20 mouse cellular contexts compared by ENCODE assay signal in the genomic region with DNA sequence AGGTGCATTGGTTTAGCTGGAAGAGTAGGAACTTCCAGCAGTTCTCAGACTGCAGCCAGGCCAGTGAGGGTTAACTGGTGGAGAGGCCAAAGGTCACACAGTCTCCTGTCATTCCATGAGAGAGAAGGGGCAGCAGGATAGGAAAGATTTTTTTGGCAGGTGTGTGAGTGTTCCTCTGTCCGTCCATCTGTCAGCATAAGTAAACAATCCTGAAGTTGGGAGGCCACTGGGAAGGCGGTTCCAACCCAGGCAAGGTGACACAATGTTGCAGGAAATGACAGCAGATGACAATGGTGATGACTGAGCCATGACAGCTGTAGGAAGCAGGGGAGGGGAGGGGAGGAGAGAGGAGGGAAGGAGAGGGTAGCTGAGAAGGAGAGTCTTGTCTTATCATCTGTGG. TPM values are rescaled to one million over a fixed set of nuclear protein-coding genes. Genes with fewer than 3 reads are reported as not detected.
"Had no signal": no experiment of that assay in that cellular context is flagged by ENCODE, and none has a peak within 500 bp of the region (broad histone marks: within the 10 kb centered on the region; RNA-seq: fewer than 3 reads in every experiment).

No protein-coding gene starts in this region.

- H3K27ac ChIP-seq: hindbrain, embryonic 15.5 days; kidney, postnatal 0 days; layer of hippocampus, adult 2 months; limb, embryonic 10.5 days; limb, embryonic 13.5 days; macrophage; midbrain, embryonic 13.5 days; neural tube, embryonic 13.5 days had no signal

- H3K4me2 ChIP-seq: hindbrain, embryonic 15.5 days; limb, embryonic 13.5 days; lung, embryonic 14.5 days; midbrain, embryonic 13.5 days; neural tube, embryonic 13.5 days had no signal

- H3K4me3 ChIP-seq: hindbrain, embryonic 15.5 days; layer of hippocampus, adult 2 months; limb, embryonic 10.5 days; limb, embryonic 13.5 days; midbrain, embryonic 13.5 days; myocyte; neural tube, embryonic 13.5 days had no signal

- H3K36me3 ChIP-seq: hindbrain, embryonic 15.5 days; limb, embryonic 10.5 days; limb, embryonic 13.5 days; midbrain, embryonic 13.5 days; neural tube, embryonic 13.5 days had no signal

- H3K9me3 ChIP-seq: hindbrain, embryonic 15.5 days; limb, embryonic 10.5 days; limb, embryonic 13.5 days; midbrain, embryonic 13.5 days; neural tube, embryonic 13.5 days had no signal

- H3K9ac ChIP-seq: hindbrain, embryonic 15.5 days; limb, embryonic 13.5 days; lung, embryonic 14.5 days; midbrain, embryonic 13.5 days; neural tube, embryonic 13.5 days had no signal

- H3K27me3 ChIP-seq: hindbrain, embryonic 15.5 days; midbrain, embryonic 13.5 days; neural tube, embryonic 13.5 days had no signal

- DNase-seq: kidney, adult 2 months; kidney, postnatal 25 days; layer of hippocampus, adult 9-11 months; lung, embryonic 14.5 days; retina, postnatal 1 day; right cerebral cortex, postnatal 25 days; spleen, adult 18-20 months; thymus, adult 18-20 months; thymus, postnatal 36 days had no signal

- ATAC-seq: intestine, postnatal 0 days; midbrain, embryonic 13.5 days; midbrain, embryonic 16.5 days had no signal

RNA-seq across cellular contexts. Expression of a gene that starts 4.9 kb away (rescaled TPM):
- polyA plus RNA-seq: macrophage had no signal
